Mouse (Mus musculus) brain, embryonic 18.5 days (tissue): Measurements from ENCODE around the gene Rgs12.

Experiments
- DNase-seq: peaks from one replicate; pipeline ENCODE4 v3.0.0-alpha.2; 2012; ENCODE audit warnings: low read depth, low spot score

The Rgs12 gene

DNA sequence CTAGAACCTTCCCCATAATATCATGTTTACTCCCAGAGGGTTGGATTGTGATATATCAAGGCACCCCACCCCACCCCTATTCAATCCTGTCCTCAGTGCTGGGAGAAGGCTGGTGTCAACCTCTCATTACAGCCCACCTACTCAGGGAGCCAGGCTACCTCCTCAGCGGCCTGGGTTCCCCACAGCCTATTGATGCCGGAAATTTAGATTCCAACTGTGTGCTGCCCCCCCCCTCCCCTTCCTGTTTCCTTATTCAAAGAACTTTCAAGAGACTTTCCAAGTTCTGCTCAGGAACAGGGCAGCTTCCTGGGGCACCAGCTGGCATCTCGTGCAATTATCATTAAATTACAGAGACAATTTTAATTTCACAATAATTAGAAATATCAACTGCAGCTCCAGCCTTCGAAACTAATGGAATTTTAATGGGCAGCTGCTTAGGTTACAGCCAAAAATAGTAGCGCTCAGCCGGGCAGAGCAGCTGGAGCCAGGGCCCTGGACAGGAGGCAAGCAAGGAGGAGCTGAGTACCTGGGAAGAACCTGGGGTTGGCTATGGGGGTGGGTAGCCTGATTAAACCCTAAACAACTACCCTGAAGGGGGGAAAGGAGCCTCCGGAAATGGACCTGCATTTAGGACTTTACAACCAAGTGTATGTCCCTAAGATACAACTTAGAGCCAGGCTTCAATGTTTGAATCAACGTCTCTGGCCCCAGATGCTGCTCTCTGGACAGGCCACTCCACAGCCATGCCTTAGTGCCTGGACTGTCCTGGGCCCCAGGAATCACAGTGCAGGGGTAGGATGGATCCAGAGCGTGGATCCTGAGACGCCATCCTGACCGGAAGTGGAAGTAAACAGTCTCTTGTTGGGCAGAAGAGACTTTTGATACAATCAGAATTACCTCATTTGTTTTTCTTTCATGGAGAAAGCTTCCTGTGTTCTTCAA lies 17.5 kb upstream of the Rgs12 start:
- DNase-seq, result no peak

- no peak for DNase-seq
Observed at GRCm38 (mm10) chr5:34932458-34932806, 16.8 kb upstream of the Rgs12 start.

GRCm38 (mm10) chr5:34933461-34933860 lies 15.8 kb upstream of the Rgs12 start:
- DNase-seq, result no peak

DNA sequence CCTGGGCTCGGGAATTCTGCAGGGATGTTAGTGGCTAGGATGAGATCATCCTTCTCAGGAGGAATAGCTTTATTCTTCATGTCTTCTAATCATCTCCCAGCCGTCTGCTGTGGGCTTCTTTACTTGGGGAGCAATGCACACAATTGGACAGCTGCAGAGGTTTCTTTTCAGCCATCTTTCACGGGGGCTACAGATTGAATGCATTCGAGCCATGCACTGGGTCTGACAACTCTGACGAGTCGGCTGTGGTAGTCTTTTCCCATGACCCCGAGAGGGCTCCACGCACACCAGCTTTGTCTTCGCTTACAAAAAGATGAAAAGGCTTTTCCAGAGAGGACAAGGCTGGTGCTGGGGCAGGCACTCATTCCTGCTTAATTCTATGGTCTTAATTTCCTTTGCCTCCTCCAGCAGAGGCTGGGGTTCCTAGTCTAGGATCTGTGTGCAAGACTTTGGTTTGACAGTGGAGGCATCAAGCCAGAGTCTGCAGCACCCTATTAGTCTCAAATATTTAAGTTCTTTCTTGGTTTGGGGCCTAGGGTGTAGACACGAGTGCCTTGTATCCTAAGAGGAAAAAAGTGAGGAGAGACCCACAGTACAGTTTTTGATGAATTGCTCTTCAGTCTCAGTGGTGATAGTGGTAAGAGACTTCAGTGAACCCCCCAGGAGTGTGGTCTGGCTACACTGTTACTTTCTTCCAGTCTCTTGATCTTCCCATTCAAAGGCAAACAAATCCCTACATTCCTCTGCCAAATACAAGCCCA lies 7.4 kb upstream of the Rgs12 start:
- DNase-seq, result no peak

DNA sequence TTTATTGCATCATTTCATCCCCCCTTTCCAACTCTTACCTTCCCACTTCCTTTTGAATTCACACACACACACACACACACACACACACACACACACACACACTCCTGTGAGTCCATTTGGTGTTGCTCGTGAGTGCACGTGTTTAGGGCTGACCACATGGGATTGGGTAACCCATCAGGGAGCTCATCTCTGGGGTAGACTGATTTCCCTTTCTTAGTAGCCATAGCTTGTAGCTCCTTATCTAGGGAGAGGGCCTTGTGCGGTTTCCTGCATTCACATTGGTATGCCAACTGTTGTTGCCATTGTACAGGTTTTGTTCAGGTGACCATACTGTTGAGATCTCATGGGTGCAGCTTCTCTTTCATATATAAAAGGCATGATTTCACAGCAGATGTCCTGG lies 5.8 kb upstream of the Rgs12 start:
- no peak for DNase-seq

GRCm38 (mm10) chr5:34949769-34950211 lies 545 bp downstream of the Rgs12 start:
- no peak for DNase-seq

GRCm38 (mm10) chr5:34950486-34951160 lies 1.4 kb downstream of the Rgs12 start:
- no peak for DNase-seq

DNA sequence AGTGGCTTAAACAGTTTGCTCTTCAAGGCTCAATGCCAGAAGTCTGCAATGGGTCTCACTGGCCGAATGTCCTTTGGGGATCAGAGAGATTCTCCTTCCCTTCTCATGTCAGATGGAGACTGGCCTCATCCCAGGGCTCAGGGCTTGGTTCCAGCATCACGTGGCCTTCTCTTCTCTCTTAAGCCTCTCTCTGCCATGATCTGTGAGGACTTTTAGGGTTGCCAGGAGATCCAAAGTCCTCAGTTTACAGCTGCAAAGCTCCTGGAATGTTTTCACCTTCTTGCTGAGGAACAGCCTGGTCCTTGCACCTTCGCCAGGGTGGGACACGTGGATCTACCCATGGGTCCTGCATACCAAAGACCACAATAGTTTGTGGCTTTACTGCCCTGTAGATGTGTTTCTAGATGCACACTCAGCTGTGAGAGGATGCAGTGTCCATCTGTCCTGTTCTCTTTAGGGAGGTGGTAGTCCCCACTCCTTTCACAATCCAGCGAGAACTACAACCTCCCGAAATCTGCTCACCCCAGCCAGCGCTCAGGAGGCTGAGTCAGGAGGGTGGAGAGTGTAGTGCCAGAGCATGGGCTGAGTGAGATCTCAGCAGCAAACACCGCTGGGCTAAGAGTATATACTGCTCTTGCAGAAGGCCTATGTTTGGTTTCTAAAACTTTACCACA lies 2.1 kb downstream of the Rgs12 start:
- DNase-seq, result no peak

- no peak for DNase-seq
Observed at GRCm38 (mm10) chr5:34954508-34954907, 5.3 kb downstream of the Rgs12 start.

- DNase-seq, result no peak
Observed at GRCm38 (mm10) chr5:34955630-34956029, 6.4 kb downstream of the Rgs12 start.

DNA sequence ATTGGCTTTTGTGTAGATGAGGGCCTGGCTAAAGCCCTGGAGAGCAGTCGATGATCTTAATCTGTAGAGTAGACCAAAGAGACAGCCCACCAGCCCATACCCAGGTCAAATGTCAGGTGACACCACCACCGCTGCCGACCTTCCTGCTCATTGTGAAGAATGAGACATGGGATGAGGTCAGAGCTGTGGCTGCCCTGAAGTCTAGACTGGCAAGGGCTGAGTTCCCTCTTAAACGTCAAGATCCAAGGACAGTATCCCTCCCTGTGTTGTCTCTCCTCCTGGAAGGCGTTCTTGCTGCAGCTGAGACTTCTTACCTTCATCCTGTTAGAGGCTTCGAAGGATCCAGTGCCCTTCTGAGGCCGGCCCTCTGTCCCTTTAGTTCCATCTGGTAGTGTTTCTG lies 6.9 kb downstream of the Rgs12 start:
- DNase-seq, result no peak

GRCm38 (mm10) chr5:34957015-34957414 lies 7.8 kb downstream of the Rgs12 start:
- no peak for DNase-seq

GRCm38 (mm10) chr5:34960021-34960420 lies 10.8 kb downstream of the Rgs12 start:
- DNase-seq, result no peak

DNA sequence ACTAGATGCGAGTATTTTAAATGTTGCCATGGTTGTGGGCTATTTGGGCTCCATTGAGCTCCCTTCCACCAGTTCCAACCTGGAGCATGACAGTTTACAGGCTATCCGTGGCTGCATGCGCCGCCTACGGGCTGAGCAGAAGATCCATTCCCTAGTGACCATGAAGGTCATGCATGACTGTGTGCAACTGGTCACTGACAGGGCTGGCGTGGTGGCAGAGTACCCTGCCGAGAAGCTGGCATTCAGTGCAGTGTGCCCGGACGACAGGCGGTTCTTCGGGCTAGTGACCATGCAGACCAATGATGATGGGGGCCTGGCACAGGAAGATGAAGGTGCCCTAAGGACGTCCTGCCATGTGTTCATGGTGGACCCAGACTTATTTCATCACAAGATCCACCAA lies 16.3 kb downstream of the Rgs12 start:
- no peak for DNase-seq

GRCm38 (mm10) chr5:34968386-34968785 lies 19.1 kb downstream of the Rgs12 start:
- no peak for DNase-seq

DNA sequence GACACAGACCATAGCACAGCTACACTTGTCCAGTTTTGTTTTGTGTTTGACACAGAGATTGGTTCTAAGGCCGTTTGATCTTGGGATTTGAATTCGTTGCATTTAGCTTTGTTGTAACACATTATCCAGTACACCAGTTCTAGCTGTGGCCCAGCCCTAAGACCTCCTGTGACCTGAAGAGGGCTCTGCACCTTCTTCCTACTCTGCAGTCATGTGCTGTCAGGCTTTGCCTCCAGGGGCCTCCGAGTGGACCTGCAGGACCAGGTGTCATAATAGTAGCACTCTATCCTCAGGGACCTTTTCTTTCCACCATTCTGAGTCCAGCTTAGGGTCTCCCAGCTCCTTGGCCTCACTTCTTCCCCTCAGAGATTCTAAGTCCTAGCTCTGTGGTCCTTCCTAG lies 23.2 kb downstream of the Rgs12 start:
- no peak for DNase-seq

GRCm38 (mm10) chr5:34973560-34974317 lies 24.5 kb downstream of the Rgs12 start:
- no peak for DNase-seq

- no peak for DNase-seq
Observed at GRCm38 (mm10) chr5:34974773-34975443, 25.7 kb downstream of the Rgs12 start.

GRCm38 (mm10) chr5:34976540-34977292 lies 27.5 kb downstream of the Rgs12 start:
- no peak for DNase-seq

DNA sequence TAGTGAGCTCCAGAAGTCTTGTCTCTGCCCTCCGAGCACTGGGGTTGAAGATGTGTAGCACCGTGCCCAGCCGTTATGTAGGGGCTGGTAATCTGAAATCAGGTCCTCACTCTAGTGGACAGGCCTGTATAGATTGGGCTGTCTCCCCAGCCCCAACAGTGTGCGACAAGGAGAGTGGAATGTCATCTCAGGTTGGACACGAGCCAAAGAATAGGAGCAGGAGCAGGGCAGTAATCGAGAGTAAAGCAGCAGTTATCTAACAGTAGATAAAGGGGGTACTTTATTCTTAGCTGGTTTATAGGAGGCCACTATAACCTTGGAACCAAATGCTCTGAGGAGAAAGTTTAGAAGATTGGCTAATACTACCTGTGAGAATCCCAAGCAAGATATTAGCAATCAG lies 30.9 kb downstream of the Rgs12 start:
- no peak for DNase-seq
